Mouse (Mus musculus) heart, postnatal 0 days (tissue): ENCODE data around the gene Map6.
A peak's percentile ranks its signal among the peaks of the same experiment; 100 is the strongest.

Experiments
- CTCF ChIP-seq: IDR thresholded peaks from 2 replicates; pipeline ENCODE4 v1.5.1; 2016; ENCODE audit warnings: antibody characterized with exemption, control low read depth, low read depth
- EP300 ChIP-seq: IDR thresholded peaks from 2 replicates; pipeline ENCODE4 v1.6.1; 2016; ENCODE audit warnings: antibody characterized with exemption, low read depth

- TF ChIP-seq CTCF (peak; percentile 98), EP300 (no peak)
Observed at GRCm38 (mm10) chr7:99365069-99365468, 97.8 kb downstream of the Map6 start.
